Mouse (Mus musculus) cerebellum, adult 2 months (tissue): ENCODE data around the gene P3h2.

Experiments
- CTCF ChIP-seq: fragments of 200-500 bp; IDR thresholded peaks from 2 replicates; pipeline ENCODE4 v1.5.1; 2011; ENCODE audit warnings: low read depth, mild to moderate bottlenecking, control low read depth, low read length, moderate library complexity, borderline replicate concordance; ENCODE audit not compliant: insufficient read depth
- POLR2A ChIP-seq: fragments of 200-500 bp; IDR thresholded peaks from 2 replicates; pipeline ENCODE4 v1.6.1; 2011; ENCODE audit warnings: low read length, control low read depth, borderline replicate concordance; ENCODE audit not compliant: insufficient read depth

DNA sequence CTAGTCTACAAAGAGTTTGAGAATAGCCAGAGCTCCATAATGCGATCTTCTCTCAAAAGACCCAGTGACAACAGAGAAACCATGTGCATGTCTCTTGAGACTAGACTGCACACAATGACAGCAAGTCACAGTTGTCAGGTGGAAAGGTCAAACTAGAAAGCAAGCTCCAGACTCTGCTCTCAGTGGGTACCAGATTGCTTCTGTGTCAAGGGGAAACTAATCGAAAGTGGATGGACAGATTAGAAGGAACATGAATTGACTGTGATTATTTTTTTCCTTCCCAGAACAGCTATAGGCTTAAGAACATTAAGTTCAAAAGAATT is 27.5 kb downstream of the P3h2 start:
- no peak for TF ChIP-seq CTCF
- TF ChIP-seq POLR2A: no peak
